Mouse (Mus musculus) bone marrow, adult 2 months (tissue): ENCODE data around the gene Nacc1. TPM values are rescaled to one million over a fixed set of nuclear protein-coding genes. Genes with fewer than 3 reads are reported as not detected.

Experiments used
- H3K27ac ChIP-seq: fragments of 200-500 bp; 2 replicates; pipeline ENCODE4 v1.5.1; 2012; ENCODE audit warnings: low read depth, mild to moderate bottlenecking, control low read depth, inconsistent platforms, low read length; ENCODE audit not compliant: control insufficient read depth, poor library complexity, insufficient read depth
- H3K4me1 ChIP-seq: fragments of 200-500 bp; 2 replicates; pipeline ENCODE4 v1.6.1; 2011; ENCODE audit warnings: low read length; ENCODE audit not compliant: control insufficient read depth, insufficient read depth
- H3K4me3 ChIP-seq: fragments of 200-500 bp; replicated peaks from 2 replicates; pipeline ENCODE3; 2011; ENCODE audit warnings: mild to moderate bottlenecking, low read depth, low read length, control low read depth; ENCODE audit not compliant: control insufficient read depth
- CTCF ChIP-seq: fragments of 200-500 bp; IDR thresholded peaks from 2 replicates; pipeline ENCODE4 v1.5.1; 2011; ENCODE audit warnings: low read length, control low read depth; ENCODE audit not compliant: control insufficient read depth, insufficient read depth
- POLR2A ChIP-seq: fragments of 200-500 bp; IDR thresholded peaks from 2 replicates; pipeline ENCODE4 v1.6.1; 2011; ENCODE audit warnings: low read depth, mild to moderate bottlenecking, control low read depth, low read length, borderline replicate concordance; ENCODE audit not compliant: control insufficient read depth
- WGBS: fragments of 180-500 bp; shearing (Covaris S2); methylation state at CpG from one replicate; pipeline ENCODE4 v1.1.7; 2018; 5-methylcytosine and 5-hydroxymethylcytosine counted together
- polyA plus RNA-seq: library from polyadenylated mRNA; stranded (reverse); fragments of >200 nt; gene quantifications from 2 replicates; pipeline ENCODE4 v1.2.4, GENCODE M21; 2011; ENCODE audit warnings: low replicate concordance; ENCODE audit not compliant: missing spikeins, insufficient read depth, insufficient read length

The Nacc1 gene
- polyA plus RNA-seq, 1 experiment: 26.2 TPM

- TF ChIP-seq POLR2A (peak; percentile 33; the same call in 1 of the 2 replicates), CTCF (no peak)
- WGBS: under 1% methylated on average over 61 of the region's 61 CpGs
- H3K4me1 ChIP-seq: peaks cover 13% of the 10 kb centered on the region
- peak overlapping the region; percentile 72 for H3K4me3 ChIP-seq
- peak overlapping the region; percentile 91 for H3K27ac ChIP-seq
These were observed 17.5 kb upstream of the Nacc1 start for GRCm38 (mm10) chr8:84704867-84705831.

- H3K4me1 ChIP-seq: peaks cover 20% of the 10 kb centered on the region
- under 1% methylated on average over 16 of the region's 16 CpGs for WGBS
- peak overlapping the region; percentile 59 for H3K4me3 ChIP-seq
- H3K27ac ChIP-seq: peak overlapping the region; percentile 97
- TF ChIP-seq CTCF (peak; percentile 83), POLR2A (peak; percentile 41; the same call in 1 of the 2 replicates)
These were observed 16.7 kb upstream of the Nacc1 start for GRCm38 (mm10) chr8:84704356-84704755.

GRCm38 (mm10) chr8:84703466-84704249, 16.0 kb upstream of the Nacc1 start:
- WGBS: under 1% methylated on average over 38 of the region's 38 CpGs
- H3K4me1 ChIP-seq: peaks cover 22% of the 10 kb centered on the region
- H3K4me3 ChIP-seq: peak overlapping the region; percentile 97
- peak overlapping the region; percentile 97 for H3K27ac ChIP-seq
- TF ChIP-seq POLR2A: peak; percentile 46; the same call in 1 of the 2 replicates
- TF ChIP-seq CTCF: 0 out of 2 replicates have a peak, but pooled peaks have one; percentile 12

GRCm38 (mm10) chr8:84702963-84703465, 15.4 kb upstream of the Nacc1 start:
- Histone ChIP-seq H3K4me3 (peak overlapping the region; percentile 97), H3K4me1 (peaks cover 27% of the 10 kb centered on the region), H3K27ac (peak overlapping the region; percentile 97)
- WGBS: 5% methylated on average over 6 of the region's 6 CpGs
- TF ChIP-seq CTCF: no peak
- TF ChIP-seq POLR2A: no peak

GRCm38 (mm10) chr8:84702561-84702960, 14.9 kb upstream of the Nacc1 start:
- H3K27ac ChIP-seq: peak overlapping the region; percentile 97
- whole genome bisulfite sequencing: 5% methylated on average over 9 of the region's 9 CpGs

GRCm38 (mm10) chr8:84700941-84701911, 13.6 kb upstream of the Nacc1 start, which contains the start of gene Lyl1:
Gene Lyl1 (plus strand): TSS chr8:84701457.
- Histone ChIP-seq H3K4me3 (peak within 1 kb of the TSS; percentile 97), H3K4me1 (peaks cover 27% of the 10 kb centered on the region), H3K27ac (peak within 1 kb of the TSS; percentile 97)
- TF ChIP-seq POLR2A (no peak; the same call in none of the 2 replicates), CTCF (no peak)
- 1% methylated on average over 34 of the region's 34 CpGs for WGBS

More at GRCm38 (mm10) chr8:84702561-84702960, 14.9 kb upstream of the Nacc1 start:
- Histone ChIP-seq H3K4me3 (peak overlapping the region; percentile 97), H3K4me1 (peaks cover 27% of the 10 kb centered on the region)
- TF ChIP-seq POLR2A (peak; percentile 31; the same call in 1 of the 2 replicates), CTCF (no peak)

- Histone ChIP-seq H3K27ac (peak overlapping the region; percentile 73), H3K4me1 (peaks cover 27% of the 10 kb centered on the region), H3K4me3 (no peak overlapping the region)
- 10% methylated on average over 5 of the region's 5 CpGs for WGBS
- TF ChIP-seq POLR2A (no peak), CTCF (no peak)
These were observed 12.9 kb upstream of the Nacc1 start for GRCm38 (mm10) chr8:84700526-84700925.
